Mouse (Mus musculus) layer of hippocampus, adult 8-10 months (tissue): ENCODE data around the gene B3galt4. TPM values are rescaled to one million over a fixed set of nuclear protein-coding genes. Genes with fewer than 3 reads are reported as not detected.

Experiments
- DNase-seq, 2 experiments: peaks; one replicate each; pipeline ENCODE4 v3.0.0; 2022; ENCODE audit warnings: low spot score in 2 of 2
- total RNA-seq, 4 experiments: library from RNA; stranded (reverse); gene quantifications; 2 replicates each; pipeline ENCODE4 v1.2.4; 2022

B3galt4 gene
- total RNA-seq, 4 experiments from 2014 or later = 4.7 to 7.4 (median 6.9) TPM

- no peak for DNase-seq
These were observed 26.6 kb downstream of the B3galt4 start for GRCm38 (mm10) chr17:33924577-33925283.

- DNase-seq = no peak
These were observed 29.9 kb downstream of the B3galt4 start for GRCm38 (mm10) chr17:33921361-33921760.

GRCm38 (mm10) chr17:33920282-33921097 is 30.8 kb downstream of the B3galt4 start:
- peak; percentile 69 to 79 for DNase-seq

- peak in 1 of 2 experiments; percentile 36 for DNase-seq
These were observed 31.7 kb downstream of the B3galt4 start for GRCm38 (mm10) chr17:33919351-33920281.

GRCm38 (mm10) chr17:33918293-33919203 is 32.7 kb downstream of the B3galt4 start:
- no peak for DNase-seq

- DNase-seq = no peak
These were observed 33.5 kb downstream of the B3galt4 start for GRCm38 (mm10) chr17:33917656-33918292.

- no peak for DNase-seq
These were observed 34.2 kb downstream of the B3galt4 start for GRCm38 (mm10) chr17:33916847-33917655.

GRCm38 (mm10) chr17:33916294-33916693 is 35.0 kb downstream of the B3galt4 start:
- no peak for DNase-seq

- peak; percentile 97 for DNase-seq
These were observed 35.5 kb downstream of the B3galt4 start, which contains the start of the genes Tapbp and Zbtb22 for GRCm38 (mm10) chr17:33915671-33916250. Tapbp (plus strand) TSS chr17:33915899. Zbtb22 (plus strand) TSS chr17:33915904.

GRCm38 (mm10) chr17:33914969-33915391 is 36.3 kb downstream of the B3galt4 start:
- no peak for DNase-seq

GRCm38 (mm10) chr17:33913905-33914304 is 37.4 kb downstream of the B3galt4 start:
- DNase-seq = no peak

GRCm38 (mm10) chr17:33913264-33913663 is 38.0 kb downstream of the B3galt4 start:
- DNase-seq = no peak

GRCm38 (mm10) chr17:33911813-33912414 is 39.4 kb downstream of the B3galt4 start:
- DNase-seq = no peak

- DNase-seq = no peak
These were observed 40.1 kb downstream of the B3galt4 start for GRCm38 (mm10) chr17:33911052-33911812.

- DNase-seq = no peak
These were observed 40.8 kb downstream of the B3galt4 start for GRCm38 (mm10) chr17:33910346-33911051.

- no peak for DNase-seq
These were observed 41.4 kb downstream of the B3galt4 start for GRCm38 (mm10) chr17:33909869-33910250.
